Mouse (Mus musculus) CD8-positive naive resting alpha-beta T cell, adult 2 months (primary cell): ENCODE data around the gene Il16.

Source experiments
- DNase-seq, 2 experiments: peaks; one replicate each; pipeline ENCODE4 v3.0.0; 2022; ENCODE audit warnings: low read depth in 2 of 2, low spot score in 2 of 2

Il16 gene

DNA sequence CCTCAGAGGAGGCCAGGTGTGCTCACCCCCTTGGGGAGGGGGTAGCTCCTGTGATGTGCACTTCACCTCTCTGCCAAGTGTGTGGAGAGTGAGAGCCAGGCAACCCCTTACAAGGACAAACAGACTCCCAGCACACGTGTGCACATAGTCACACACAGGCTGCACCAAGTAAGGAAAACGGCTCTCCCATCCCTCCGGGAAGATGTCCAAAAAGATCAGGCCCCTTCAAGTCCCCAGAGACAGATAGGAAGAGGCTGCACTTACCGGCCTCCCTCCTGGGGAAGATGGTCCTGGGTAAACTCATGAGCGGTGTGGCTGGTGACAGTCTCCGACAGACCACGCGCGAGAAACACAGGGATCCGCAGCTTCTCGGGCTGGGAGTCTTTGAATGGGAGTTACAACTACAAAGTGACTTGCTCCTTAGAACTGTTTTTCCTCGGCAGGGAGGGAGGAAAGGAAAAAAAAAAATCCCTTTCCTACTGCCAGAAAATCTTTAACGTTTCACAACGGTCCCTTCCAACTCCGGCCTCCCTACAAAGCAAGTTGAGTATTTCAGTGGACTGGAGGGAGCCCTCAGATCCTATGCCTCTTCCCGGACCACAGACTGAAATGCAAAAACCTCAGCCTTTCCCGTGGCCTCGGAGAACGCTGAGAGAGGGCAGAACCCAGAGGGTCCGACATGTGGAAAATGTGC is at the start of gene Il16:
TSS of gene Il16 (minus strand) at position 314 of the 694 bp plus-strand sequence.
- DNase-seq, result no peak

DNA sequence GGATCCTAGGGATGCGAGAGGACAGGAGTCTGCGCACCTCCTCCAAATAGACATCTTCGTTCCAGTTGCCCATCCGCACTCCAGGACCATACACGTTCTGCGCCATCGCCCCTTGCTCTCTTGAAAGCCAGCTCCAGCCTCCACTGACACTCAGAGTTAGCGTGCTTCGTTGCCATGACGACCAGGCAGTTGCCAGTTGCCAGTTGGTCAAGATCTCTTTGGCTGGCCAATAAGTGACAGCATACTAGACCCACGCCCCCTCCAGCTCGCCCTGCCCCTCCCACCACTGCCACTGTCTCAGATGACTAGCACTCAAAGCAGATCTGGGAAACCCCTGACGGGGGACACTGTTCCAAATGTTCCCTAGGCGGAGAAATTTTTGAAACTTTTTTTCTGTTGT is 49.2 kb upstream of the Il16 start, which contains the start of gene Cfap161:
TSS of gene Cfap161 (minus strand) at position 176 of the 400 bp plus-strand sequence.
- DNase-seq, result no peak

DNA sequence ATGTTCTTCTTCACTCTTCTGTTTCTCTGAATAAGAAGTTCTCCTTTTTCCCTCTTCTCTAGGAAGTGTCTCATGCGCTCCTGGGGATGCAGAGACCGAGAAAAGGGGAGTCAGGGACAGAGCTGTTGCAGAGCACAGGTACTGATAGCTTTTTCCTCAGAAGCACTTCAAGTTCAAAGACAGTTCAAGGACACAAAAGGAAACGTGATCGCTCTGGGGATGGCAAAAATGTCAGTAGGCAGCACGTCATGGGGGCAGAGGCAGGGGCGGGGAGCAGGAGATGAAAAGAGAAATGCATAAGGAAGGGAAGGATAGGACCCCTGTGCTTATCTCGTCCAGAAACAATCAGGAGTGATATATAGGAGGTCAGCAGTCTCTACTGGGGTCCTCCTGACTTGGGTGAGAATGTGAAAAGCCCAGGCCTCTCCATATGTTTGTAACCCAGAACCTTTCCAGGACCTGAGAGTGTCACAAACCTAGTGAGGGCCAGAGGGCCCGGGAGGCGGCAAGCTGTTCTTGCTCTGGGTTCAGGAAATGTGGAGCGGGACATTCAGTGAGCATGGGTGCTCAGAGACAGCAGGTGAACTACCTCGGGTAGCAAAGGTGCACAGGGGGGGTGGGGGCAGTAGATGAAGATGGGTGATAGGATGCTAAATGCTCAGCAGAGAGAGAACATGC is 48.6 kb upstream of the Il16 start:
- DNase-seq, result no peak

DNA sequence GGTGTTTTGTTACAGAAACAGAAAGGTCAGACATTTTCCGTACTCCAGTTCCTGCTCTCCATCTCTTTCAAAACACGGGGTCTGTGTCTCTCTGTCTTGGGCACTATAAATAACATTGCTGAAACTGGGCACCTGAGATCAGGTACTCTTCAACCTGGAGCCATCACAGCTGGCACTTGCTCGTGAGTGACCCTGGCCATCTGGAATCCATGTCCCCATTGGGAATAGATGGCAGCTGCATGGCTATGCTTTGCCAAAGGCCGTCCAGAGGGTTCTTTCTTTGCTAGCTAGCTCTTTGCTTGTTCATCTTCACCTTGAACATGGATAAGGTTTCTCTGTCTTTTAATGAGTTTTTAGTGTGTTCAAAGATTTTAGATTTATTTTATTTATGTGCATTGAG is 35.4 kb upstream of the Il16 start:
- DNase-seq, result no peak

DNA sequence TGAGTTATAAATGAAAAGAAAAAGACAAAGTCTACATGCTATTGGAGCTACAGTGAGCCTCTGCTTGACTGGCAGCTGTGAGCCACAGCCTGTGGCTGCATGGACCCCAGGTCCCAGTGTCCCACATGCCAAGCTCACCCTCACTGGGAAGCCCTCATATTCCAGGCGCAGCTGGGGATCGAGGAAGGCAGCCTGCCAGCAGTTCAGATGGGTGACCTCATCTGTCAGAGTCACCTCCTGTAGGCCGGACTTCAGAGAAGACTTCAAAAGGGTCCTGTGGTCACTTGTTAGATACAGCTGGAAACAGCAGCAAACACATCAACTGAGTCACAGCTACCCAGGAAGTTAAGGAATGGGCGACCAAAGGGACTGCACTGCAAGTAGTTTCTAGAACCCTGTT is 34.5 kb upstream of the Il16 start:
- DNase-seq, result no peak

DNA sequence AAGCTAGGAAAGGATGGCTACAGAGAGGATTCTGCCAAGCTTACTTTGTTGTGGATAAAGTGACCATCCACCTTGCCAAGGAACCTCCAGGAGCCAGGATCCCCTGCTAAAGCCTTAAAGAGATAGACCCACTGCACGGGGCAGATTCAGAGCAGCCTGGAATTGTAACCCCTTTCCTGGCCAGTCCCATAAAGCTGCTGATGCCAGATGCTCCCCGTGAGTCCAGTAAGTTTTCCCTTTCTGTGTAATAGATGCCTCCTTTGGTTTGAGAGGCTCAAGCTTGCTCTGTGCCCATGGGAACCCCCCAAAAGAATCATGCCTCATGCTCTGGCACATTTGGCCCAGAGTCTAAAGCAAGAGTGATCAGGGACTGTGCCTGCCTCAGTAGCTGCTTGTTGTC is 33.5 kb upstream of the Il16 start:
- DNase-seq, result no peak

DNA sequence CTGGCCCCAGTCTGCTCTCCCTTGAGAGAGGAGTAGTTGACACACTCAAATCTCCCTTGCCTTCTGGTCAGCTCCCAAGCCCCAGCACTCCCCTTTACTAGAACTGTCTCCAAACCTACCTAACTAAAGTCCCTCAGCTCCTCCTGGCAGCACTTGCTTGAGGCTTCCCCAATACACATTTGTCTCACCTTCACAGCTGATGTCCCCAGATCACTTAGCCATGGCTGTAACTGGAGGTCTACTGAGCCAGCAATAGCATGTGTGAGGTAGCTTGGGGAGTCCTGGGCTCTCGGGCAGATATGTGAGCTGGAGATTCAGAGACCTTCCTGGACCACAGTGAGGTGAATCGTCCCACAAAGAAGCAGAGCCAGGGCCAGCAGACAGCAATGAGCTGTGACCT is 33.0 kb upstream of the Il16 start:
- DNase-seq, result no peak

DNA sequence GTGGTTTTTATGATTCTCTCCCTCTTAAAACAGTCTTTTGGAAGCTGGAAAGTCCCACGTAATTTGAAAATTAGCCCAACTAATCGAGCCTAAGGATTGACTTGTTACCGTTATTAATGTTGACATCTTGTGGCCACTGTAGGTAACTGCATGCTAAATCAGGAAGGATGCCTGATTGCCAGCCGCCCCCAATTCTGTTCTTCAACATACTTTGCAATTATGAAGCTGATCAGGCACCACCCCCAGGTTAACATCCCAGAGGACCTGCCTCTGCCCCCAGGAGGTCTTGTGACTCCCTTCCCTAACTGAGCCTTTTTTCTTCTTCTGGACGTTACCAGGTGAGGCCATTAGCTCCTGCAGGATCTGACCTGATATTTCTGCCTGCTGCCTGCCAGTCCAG is 29.2 kb upstream of the Il16 start:
- DNase-seq, result no peak

DNA sequence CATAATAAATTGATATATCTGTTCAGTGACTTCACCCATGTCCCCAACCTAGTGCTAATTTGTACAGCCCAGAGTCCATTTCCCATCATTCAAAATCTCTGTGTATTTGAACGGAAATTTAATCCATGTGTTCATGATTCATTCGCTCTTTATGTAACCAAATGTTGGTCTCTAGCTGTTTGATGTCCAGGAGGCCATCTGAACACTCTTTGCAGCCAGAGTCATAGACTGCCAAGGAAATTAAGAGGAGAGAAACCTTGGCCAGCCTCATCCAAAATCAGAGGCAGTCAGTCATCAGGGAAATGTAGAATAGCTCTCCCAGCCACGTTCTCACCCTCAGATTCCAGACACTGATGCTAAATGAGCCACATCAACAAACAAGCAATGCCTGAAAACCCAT is 18.1 kb upstream of the Il16 start:
- no peak for DNase-seq

DNA sequence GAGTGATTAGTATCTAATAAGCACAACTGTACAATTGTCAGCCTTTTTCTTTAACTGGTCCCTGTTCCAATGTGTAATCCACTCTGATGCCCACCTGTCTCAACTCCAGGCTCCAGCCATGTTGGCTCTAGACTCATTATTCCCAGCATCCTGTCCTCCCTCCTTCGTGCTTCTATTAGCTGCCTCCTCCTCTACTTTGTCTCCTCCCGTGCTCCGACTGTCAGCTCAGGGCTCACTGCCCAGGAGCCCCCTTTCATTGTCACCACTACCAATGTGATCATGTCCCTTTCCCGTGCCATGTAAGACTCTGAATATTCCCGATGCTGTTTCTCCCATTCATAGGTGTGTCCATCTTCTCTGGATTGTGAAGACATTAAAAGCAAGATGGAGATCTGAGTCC is 16.8 kb upstream of the Il16 start:
- DNase-seq, result no peak

DNA sequence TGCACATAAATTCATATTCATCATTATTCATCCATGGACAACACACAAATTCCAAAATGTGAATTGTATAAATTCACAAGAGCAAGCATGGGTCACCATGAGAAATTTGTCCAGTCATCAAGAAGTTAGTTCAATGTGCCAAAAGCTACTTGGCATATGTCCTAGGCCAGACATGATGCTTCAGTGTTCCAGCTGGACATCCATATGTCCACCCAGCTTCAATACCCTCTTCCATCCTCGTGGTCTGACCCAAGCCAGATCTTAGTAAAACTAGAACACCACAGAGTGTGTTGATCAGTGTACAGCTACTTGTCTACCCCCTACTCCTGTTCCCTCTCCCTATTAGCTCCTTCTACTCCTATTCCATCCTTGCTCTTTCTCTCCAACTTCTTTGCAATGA is 5.5 kb upstream of the Il16 start:
- DNase-seq, result no peak

DNA sequence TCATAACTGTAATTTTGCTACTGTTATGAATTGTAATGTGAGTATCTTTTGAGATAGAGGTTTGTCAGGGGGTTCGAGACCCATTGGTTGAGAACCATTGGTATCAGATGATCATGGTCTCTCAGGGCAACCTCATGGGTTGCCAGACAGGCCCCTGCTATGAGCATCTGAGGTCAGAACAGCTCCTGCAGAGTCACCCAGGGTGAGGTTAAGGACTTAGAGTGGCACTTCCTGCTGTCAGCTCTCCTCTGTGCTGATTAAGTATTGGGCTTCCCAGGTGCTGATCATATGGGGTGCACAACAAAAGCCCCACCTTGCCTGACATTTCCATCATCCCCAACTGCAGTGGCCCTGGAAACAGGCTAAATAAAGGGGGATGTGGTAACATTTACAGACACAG is 2.9 kb upstream of the Il16 start:
- DNase-seq, result no peak

DNA sequence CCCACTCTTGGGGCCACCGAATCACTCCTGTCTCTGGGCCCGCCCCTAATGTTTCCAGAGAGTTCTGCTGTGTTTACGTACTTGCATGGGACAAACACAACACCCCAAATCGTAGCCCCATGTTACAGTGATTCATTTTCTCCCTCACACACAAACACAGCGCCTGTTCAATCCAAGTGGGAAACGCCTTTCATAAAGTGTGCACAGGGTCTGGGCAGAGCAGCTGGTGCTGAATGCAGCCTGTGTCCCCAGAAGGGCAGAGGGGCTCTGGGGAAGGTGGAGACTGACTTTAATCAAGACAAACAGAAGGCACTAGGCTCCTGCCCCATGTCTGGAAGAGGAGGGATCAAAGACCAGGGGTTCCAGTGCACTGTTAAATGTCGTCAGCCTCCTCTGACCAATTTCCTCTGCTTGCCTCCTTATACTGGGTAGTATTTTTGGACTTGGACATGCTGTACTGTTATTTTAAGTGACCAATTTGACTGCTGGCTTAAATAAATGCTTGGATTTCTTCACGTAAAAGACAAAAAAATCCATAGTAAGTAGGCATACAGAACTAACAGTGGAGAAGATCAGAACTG is 671 bp upstream of the Il16 start:
- no peak for DNase-seq

DNA sequence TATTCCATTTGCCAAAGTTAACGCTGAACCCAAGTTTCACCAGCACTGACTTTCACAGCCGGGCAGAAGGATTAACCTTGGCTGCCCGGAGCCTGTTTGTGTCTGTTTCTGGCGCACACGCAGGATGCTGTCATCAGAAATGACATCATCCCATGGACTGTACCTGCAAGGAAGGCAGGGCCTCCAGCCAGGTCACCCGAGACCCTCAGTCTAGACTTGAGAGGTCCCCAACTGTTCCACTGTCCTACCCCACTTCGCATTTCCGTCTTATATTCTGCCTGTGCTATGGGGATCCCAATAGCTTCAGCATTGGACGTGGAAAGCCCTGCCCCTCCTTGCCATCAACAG is 487 bp downstream of the Il16 start:
- no peak for DNase-seq

DNA sequence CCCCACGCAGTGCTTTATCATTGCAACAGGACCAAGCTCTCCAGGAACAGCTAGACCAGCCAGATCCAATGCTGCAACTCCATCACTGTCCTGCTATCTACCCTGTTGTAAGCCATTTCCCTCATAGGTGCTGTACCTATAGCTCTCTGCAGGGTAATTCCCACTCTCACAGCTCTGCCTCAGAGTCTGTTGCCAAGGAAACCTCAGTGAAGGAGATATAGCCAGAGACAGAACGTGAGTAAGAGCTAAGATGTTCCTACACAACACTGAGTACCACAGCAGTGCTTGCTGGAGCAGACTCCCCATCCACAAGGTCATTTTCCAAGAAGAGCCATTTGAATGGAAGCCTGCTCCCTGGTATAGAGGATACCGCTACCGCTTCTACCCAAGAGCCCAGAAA is 1.3 kb downstream of the Il16 start:
- no peak for DNase-seq

DNA sequence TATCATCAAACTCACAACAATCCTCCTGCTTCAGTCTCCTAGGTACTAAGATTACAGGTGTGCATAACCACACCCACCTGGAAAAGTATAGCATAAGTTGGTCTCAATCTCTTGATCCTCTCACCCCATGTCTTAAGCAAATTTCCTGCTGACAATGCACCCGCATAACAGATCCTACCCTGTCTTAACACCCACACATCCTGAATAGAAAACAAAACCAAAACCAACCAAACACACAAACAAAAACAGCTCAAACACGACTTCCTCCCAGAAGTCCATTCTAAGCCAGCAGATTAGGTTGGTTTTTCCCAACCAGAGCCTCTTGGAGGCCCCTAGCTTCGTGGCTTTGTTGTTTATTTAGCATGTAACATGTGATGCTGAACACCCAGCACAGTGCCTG is 2.8 kb downstream of the Il16 start:
- DNase-seq, result no peak

DNA sequence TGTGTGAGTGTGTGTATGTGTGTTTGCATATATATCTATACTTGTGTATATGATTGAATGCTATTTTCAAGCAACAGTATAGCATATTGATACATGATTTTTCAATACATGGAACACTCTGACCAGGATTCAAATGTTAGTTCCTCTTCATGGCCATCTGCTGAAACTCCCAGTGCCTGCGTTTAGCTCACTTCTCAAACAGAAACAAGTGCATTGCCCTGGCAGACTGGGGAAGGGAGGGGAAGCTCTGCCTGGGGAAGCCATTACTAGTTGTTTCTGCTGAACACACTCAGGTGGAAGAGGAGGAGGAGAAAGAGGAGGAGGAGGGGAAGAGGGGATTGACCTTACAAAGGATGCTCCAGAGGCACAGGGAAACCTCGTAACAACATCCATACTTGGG is 3.5 kb downstream of the Il16 start:
- DNase-seq, result no peak

DNA sequence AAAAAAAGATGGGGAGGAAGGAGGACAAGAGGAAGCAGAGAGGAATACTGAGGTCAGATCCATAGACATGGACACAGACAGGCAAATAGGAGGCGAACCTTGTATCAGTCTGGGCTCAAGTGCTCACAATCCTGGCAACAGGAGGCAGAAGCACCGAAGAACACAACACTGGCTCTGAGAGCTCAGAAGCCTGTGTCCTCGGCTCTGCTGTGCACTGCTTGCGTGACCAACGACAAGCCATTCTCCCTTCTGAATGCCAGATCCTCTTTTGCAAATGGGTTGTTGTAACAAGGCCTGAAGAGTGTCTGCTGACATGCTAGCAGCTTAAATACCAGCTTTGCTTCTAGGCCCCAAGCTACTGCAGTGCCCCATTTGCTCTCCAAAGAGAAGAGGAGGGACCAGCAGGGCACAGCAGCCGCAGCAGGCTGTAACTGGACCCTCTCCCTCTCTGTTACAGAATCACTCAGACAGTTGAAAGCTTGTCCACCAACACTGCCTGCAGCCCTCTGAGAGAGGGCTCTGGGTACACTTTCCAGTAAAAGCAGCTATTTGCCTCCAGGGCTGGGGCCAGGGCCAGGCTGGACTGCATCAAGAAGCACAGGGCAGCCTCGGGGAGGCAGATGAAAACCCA is 5.7 kb downstream of the Il16 start:
- no peak for DNase-seq

DNA sequence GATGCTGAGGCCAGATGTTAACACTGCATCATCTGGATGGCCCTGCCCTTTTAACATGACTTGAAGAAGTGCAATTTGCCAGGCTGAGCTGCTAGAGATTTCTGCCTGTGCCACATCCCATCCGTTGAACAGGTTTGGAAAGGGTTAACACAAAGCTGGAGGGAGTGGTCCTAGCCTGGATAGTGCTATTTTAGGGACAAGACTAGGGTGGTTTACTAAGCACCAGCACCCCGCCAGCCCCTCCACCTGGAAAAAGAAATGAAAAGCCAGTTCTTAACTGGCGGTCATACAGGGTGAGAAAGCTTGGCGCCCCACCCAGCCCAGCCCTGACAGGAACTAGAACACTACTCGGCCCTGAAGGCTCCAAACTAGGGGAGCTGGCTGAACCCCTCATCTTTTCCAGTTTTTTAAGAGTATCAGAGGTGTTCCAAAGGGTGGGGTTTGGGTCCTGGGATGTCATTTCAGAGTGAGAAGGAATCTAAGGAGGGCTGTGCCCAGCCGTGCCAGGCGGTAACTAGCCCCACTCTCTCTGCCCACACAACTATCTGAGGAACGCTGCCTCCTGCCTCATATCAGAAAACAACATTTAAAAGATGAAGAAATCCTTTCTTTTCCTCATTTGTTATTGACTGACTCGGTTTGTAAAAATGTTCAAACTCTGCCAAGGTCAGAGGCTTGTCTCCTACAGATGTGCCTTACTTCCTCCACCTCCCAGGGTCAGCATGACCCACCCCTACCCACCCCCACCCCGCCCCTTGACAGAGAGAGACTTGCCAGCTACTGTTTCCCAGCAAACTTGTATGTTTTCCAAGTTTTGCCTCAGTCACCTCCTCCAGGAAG is 6.7 kb downstream of the Il16 start:
- no peak for DNase-seq

DNA sequence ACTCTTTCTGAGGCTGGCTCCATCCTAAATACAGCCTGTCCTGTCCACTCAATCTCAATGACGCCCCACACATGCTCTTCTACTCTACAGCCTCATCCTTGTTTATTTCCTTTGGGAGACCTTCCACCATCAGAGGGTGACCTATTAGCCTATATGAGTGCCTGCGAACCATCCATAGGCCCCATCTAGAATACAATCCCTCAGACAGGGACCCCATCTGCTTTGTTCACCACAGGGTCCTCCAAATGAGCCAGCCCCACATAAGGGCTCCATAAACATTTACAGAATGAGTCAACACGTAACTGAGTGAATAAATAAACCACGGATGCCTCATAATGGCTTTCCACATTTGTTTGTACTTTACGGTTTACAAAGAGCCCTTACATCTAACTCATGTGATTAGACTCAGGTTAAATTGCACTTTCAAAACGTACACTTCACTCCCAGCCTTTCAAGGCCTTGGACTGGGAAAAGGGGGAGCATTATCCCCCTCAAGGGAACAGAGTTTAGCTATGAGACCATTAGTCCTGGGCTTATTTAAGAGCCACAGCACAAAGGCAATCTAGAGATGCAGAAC is 7.5 kb downstream of the Il16 start:
- DNase-seq, result no peak
